Mouse (Mus musculus) ovary, postnatal 10 days (tissue): ENCODE data around the gene Gm37240.

Experiments used
- DNase-seq: peaks from one replicate; pipeline ENCODE4 v3.0.0; 2022; ENCODE audit warnings: low spot score

Gm37240 gene

DNA sequence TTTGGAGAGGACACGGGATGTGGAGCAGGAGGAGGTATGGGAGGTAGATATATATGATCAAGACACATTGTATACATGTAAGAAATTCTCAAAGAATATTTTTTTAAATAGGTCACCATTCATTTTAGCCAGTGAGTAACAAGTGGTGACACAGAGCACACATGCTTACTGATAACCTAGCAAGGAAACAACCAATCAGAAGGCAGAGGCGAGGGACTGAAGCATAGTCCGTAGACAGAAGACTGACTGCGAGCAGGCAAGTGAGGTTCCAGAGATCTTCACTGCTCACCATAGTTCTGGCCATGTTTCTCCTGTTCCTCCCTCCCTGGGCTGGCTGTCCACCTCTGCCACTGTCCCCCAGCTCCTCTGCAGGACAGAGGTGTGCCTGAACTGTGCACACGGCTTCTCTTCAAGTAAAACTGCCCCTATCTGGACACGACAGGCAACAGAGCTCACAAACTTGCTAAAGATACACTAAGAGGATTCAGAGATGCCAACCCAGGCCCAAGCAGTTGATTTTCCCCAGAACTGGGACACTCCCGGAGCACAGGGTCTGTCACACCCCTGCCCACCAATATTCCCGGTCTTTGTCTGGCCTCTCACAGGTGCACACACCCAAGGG, 207.9 kb downstream of the Gm37240 start:
- no peak for DNase-seq

DNA sequence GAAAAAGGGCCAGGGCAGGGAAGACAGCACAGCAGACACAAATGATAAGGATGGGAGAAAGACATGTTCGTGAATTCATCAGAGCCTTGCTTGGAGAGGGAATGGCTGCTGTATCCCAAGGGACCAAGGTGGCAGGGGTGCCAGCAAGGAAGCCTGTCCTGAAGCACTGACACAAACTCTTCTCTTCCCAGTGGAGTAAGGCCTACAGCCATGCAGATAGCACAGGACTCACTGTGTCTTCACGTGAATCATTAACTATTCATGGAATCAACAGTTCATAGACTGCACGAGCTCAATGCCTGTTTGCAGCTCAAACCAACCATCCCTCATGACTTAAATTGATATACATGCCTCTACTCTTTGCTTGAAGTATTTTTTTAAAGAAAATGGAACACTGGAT, 209.4 kb downstream of the Gm37240 start:
- no peak for DNase-seq

DNA sequence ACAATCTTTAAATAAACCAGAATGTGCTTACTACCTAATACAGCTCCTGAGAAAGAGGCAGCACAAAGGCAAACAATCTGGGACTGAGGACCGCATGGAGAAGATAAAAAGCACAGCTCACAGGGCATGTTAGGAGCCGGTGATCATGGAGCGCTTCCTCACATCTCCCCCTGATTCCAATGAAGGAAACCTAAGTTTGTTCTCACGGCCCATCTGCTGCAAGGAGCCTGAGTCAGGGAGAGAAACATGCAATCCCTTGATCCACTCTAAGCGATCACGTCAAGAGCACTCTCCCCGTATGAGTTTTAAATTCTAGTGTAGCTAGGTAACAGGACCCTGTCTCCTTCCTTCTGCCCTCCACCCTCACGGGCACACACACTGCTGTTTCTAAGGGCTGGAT, 210.2 kb downstream of the Gm37240 start:
- no peak for DNase-seq

DNA sequence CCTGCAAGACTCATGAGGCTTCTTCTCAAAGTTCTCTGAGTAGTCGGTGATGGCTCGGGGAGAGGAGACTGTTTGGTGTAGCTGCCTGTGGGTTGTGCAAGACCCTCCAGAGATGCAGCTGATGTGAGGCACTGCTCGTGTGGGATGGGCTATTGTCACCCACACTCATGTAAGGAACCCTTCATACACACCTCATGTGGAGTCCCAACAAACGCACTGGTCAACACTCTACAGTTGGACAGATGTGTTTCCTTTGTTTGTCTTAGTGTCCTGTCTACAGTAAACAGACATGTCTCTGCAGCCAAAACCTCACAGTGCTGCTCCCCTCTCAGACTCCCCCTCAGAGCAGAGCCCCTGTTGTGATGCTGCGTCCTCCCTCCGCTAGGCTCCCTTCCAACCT, 217.5 kb downstream of the Gm37240 start:
- no peak for DNase-seq

DNA sequence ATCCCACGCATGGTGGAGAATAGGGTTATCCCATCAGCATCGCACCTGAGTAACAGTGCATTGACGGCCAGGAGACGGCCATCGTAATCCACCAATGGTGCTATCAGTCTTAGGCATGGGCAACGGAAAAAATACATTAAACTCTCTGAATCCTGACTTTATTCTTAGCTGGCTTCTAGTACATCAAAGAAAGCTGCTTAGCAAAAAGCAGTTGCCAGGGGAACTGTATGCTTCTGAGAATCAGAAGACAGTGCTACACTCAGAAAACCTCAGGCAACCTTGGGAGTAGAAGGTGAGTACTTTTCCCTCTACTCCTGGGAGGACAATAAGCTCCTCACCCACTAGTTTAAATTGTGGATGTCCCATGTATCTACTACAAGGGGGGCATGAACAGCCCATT, 219.6 kb downstream of the Gm37240 start:
- DNase-seq = no peak

- DNase-seq = no peak
Measured at GRCm38 (mm10) chr3:85666736-85667135, 220.6 kb downstream of the Gm37240 start.

GRCm38 (mm10) chr3:85666166-85666565, 221.2 kb downstream of the Gm37240 start:
- DNase-seq = no peak

DNA sequence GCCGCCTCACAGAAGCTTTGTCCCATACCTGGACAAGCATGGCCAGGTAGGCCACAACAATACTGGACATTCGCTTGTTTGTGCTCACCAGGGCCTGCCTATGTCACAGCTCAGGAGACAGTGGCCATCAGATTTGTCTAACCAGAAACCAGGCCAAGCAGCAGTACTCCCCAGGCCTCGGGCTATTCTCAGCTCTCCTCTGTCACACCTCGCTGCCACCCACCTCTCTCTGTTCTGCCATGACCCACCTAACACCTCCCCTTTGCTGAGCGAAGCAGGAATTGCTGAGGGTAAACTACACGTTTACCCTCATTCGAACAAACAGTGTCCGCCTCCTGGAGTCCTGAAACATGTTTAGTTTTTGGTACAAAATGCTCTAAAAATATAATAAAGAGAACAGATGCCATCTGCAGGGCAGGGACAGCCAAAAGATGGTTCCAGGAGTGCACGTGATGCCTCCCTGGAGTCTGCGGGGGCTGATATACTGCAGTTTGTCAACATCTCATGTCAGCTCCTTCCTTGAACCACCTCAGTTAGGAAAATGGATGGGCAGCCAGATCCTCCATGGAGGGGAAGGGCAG, 222.6 kb downstream of the Gm37240 start:
- no peak for DNase-seq

DNA sequence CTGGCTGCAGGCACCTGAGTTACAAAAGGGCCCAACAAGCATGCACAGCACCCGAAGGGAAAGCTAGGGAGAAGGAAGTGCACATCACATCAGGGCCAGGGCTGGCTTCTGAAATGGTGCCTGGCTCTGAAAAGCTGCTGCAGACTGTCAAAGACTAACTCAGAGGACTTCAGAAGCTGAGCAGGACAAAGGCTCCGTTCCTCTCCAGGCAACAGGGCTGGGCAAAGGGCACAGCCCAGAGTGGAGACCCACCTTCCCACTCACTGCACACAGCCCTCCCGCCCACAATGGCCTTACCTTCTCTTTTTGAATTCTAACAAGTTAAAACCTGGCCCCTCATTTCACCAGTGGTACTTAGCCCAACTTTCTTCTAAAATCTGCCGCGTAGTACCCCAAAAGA, 223.5 kb downstream of the Gm37240 start:
- no peak for DNase-seq

GRCm38 (mm10) chr3:85661926-85662813, 225.1 kb downstream of the Gm37240 start:
- no peak for DNase-seq

DNA sequence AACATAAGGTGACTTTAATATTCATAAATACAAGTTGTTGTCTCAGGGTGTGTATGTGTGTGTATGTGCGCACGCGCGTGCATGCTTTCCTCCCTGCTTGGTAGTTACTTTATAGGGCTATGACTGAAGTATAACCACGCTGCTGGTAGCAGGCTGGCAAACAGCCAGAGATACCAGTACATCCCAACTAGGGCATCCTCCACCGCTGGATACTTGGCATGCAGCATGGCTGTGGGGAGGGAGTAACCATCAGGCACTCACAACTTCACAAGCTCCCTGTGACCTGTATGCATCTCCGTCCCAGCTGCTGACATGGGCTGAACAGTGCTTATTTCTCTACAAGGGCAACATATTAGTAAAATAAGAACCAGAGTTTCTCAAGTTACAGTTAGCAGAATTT, 227.6 kb downstream of the Gm37240 start:
- no peak for DNase-seq

- DNase-seq = no peak
Measured at GRCm38 (mm10) chr3:85655538-85655937, 231.8 kb downstream of the Gm37240 start.

DNA sequence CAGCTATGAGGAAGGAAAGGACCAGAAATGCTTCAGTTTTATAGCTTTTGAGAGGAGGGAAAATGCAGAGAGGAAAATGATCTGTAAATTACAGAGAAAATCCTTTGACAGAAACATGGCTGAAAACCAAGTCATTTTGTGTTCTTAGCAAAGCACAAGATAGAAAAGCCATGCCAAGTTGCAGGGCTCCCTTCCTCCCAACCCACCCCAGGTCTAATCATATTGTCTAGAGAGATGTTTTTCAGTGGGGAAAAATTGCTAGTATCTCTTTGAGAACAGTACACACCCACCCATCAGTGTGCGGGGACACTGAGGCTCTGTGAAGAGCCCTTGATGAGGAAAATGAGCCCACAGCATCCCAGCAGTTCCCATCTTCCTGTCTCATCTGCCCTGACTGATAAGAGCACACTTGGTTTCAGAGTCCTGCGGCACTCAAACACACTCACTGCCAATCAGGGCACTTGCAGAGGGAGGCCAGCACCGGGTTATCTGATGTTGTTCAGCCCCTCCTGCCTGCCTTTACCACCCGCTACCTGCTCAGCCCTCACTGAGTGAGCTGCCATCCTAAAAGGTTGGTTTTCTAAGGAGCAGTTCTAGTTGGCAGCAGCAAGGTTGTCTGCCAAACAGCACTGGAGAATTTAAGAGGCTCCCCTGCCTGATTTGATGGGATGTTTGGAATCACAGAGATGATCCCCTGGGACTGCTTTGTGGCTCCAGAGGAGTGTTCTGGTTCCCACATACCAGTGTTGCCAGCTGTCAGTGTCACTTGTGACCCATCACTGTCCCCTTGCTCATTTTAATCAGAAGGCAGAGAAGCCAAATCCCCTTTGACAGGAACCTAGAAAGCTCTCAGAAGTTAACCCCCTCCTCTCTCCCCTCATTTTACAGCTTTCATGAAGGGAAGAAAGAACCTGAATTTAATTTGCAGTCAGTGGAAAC, 234.3 kb downstream of the Gm37240 start:
- DNase-seq = no peak

GRCm38 (mm10) chr3:85649176-85649575, 238.1 kb downstream of the Gm37240 start:
- DNase-seq = no peak

DNA sequence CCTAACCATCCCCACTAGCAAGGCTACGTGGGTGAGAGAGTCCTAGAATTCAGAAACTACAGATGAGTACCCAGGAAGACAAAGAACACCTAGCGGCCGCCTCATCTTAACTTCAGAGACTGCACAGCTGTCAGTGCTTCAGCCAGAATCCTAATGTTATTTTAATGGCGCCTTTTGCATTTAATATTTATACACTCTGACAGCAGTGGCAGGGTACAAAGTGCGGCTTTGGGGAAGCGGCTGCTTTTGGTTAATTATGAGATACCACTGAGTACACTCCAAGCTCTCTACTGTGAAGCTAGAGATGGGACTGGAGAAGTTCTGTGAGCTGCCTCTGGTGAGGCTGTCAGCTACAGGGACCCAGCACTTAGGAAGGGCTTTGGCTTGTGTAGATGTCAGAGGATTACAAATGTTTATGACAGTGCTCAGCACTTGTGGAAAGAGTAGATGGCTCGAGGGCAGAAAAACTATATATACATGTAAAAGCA, 241.8 kb downstream of the Gm37240 start:
- DNase-seq = no peak

- DNase-seq = no peak
Measured at GRCm38 (mm10) chr3:85644814-85645213, 242.5 kb downstream of the Gm37240 start.

- no peak for DNase-seq
Measured at GRCm38 (mm10) chr3:85641751-85642150, 245.6 kb downstream of the Gm37240 start.

- DNase-seq = no peak
Measured at GRCm38 (mm10) chr3:85636716-85637447, 250.4 kb downstream of the Gm37240 start.

DNA sequence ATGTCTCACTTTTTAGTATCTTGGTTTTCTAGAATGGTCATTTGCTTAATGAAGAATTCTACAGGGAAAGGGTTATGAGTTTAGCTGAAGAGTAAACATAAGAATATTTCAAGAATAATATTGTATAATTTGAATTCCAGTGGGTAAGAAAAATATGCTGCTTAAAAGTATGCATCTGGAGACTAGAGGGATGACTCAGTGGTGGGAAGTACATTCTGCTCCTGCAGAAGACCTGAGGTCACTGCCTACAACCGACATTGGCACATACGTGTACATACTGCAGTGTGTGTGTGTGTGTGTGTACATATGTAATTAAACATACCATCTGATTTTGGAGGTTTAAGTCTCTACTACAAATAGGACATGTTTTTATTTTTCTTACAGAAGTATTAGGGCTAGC, 251.7 kb downstream of the Gm37240 start:
- DNase-seq = no peak

- no peak for DNase-seq
Measured at GRCm38 (mm10) chr3:85635126-85635419, 252.2 kb downstream of the Gm37240 start.

- DNase-seq = no peak
Measured at GRCm38 (mm10) chr3:85634389-85635125, 252.8 kb downstream of the Gm37240 start.
